Mouse (Mus musculus) MEL (cell line): Measurements from ENCODE around the gene E130114P18Rik. TPM values are rescaled to one million over a fixed set of nuclear protein-coding genes. Genes with fewer than 3 reads are reported as not detected.

Experiments used
- DNase-seq: peaks from one replicate; pipeline ENCODE4 v3.0.0; 2011; ENCODE audit warnings: low read depth, low spot score
- H3K27ac ChIP-seq: 2 replicates; pipeline ENCODE4 v1.5.1; 2012; ENCODE audit warnings: low read depth, mild to moderate bottlenecking, control low read depth, low read length, moderate library complexity; ENCODE audit not compliant: control insufficient read depth
- H3K27me3 ChIP-seq, 2 experiments: fragments of 150-350 bp in 1 of 2; sonication (generic) in 1 of 2; 2 replicates each; pipeline ENCODE4 v1.6.1; 2012; ENCODE audit warnings: low read length in 2 of 2, mild to moderate bottlenecking in 2 of 2, improper control_type of control experiment in 1 of 2, moderate library complexity in 1 of 2; ENCODE audit not compliant: insufficient read depth in 2 of 2, control insufficient read depth in 1 of 2
- H3K36me3 ChIP-seq, 2 experiments: 2 replicates each; pipeline ENCODE4 v1.6.1; 2012 to 2014; ENCODE audit warnings: low read length in 2 of 2, improper control_type of control experiment in 1 of 2, inconsistent platforms in 1 of 2, mild to moderate bottlenecking in 1 of 2; ENCODE audit not compliant: insufficient read depth in 2 of 2, control insufficient read depth in 1 of 2
- H3K4me1 ChIP-seq, 2 experiments: fragments of 150-350 bp in 1 of 2; sonication (generic) in 1 of 2; 2 replicates each; pipeline ENCODE4 v1.6.1; 2012; ENCODE audit warnings: low read length in 2 of 2, improper control_type of control experiment in 1 of 2, mild to moderate bottlenecking in 1 of 2; ENCODE audit not compliant: insufficient read depth in 2 of 2, control insufficient read depth in 1 of 2
- H3K4me3 ChIP-seq, 2 experiments: fragments of 150-350 bp in 1 of 2; sonication (generic) in 1 of 2; 2 replicates each; pipeline ENCODE4 v1.5.1; 2012; ENCODE audit warnings: low read depth in 2 of 2, low read length in 2 of 2, mild to moderate bottlenecking in 2 of 2, moderate library complexity in 2 of 2, control low read depth in 1 of 2, improper control_type of control experiment in 1 of 2; ENCODE audit not compliant: control insufficient read depth in 1 of 2, insufficient read depth in 1 of 2
- H3K79me2 ChIP-seq: 2 replicates; pipeline ENCODE4 v1.6.1; 2012; ENCODE audit warnings: mild to moderate bottlenecking, low read length, moderate library complexity; ENCODE audit not compliant: control insufficient read depth, poor library complexity, insufficient read depth
- H3K9ac ChIP-seq: 2 replicates; pipeline ENCODE4 v1.6.1; 2012; ENCODE audit warnings: low read depth, mild to moderate bottlenecking, control low read depth, low read length, moderate library complexity; ENCODE audit not compliant: control insufficient read depth, poor library complexity, severe bottlenecking
- H3K9me3 ChIP-seq: fragments of 150-350 bp; sonication (generic); replicated peaks from 2 replicates; pipeline ENCODE4 v1.6.1; 2012; ENCODE audit warnings: mild to moderate bottlenecking, low read length, improper control_type of control experiment, moderate library complexity; ENCODE audit not compliant: insufficient read depth
- CHD1 ChIP-seq: IDR thresholded peaks from 2 replicates; pipeline ENCODE4 v1.6.1; 2012; ENCODE audit warnings: low read depth, mild to moderate bottlenecking, inconsistent platforms, low read length, improper control_type of control experiment
- CTCF ChIP-seq, 3 experiments: IDR thresholded peaks in 2 of 3; conservative IDR thresholded peaks in 1 of 3; 2 replicates each; pipeline ENCODE4 v1.5.1; 2011 to 2012; ENCODE audit warnings: low read length in 3 of 3, low read depth in 2 of 3, mild to moderate bottlenecking in 2 of 3, improper control_type of control experiment in 1 of 3, inconsistent platforms in 1 of 3, mixed read lengths in 1 of 3, moderate library complexity in 1 of 3; ENCODE audit not compliant: control insufficient read depth in 1 of 3, insufficient read depth in 1 of 3, poor library complexity in 1 of 3, severe bottlenecking in 1 of 3
- E2F4 ChIP-seq: IDR thresholded peaks from 2 replicates; pipeline ENCODE4 v1.6.1; 2011; ENCODE audit warnings: low read depth, low read length, improper control_type of control experiment, borderline replicate concordance
- ETS1 ChIP-seq: IDR thresholded peaks from 2 replicates; pipeline ENCODE4 v1.6.1; 2012; ENCODE audit warnings: low read depth, mild to moderate bottlenecking, inconsistent platforms, low read length, improper control_type of control experiment, moderate library complexity
- MAFK ChIP-seq: IDR thresholded peaks from 2 replicates; pipeline ENCODE4 v1.6.1; 2011; ENCODE audit warnings: low read depth, mild to moderate bottlenecking, low read length, improper control_type of control experiment, borderline replicate concordance
- MAX ChIP-seq: IDR thresholded peaks from 2 replicates; pipeline ENCODE4 v1.6.1; 2011; ENCODE audit warnings: low read length, improper control_type of control experiment
- MEF2A ChIP-seq: IDR thresholded peaks from 2 replicates; pipeline ENCODE4 v1.6.1; 2014; ENCODE audit warnings: low read depth, mild to moderate bottlenecking, inconsistent platforms, low read length, improper control_type of control experiment; ENCODE audit not compliant: poor library complexity, insufficient replicate concordance, severe bottlenecking; ENCODE audit errors: extremely low read depth
- MYB ChIP-seq: IDR thresholded peaks from 2 replicates; pipeline ENCODE4 v1.6.1; 2011; ENCODE audit warnings: mild to moderate bottlenecking, low read depth, low read length, improper control_type of control experiment
- NRF1 ChIP-seq: IDR thresholded peaks from 2 replicates; pipeline ENCODE4 v1.6.1; 2014; ENCODE audit warnings: low read depth, mild to moderate bottlenecking, inconsistent platforms, low read length, improper control_type of control experiment, moderate library complexity; ENCODE audit not compliant: poor library complexity, insufficient read depth, severe bottlenecking
- RAD21 ChIP-seq: IDR thresholded peaks from 2 replicates; pipeline ENCODE4 v1.6.1; 2011; ENCODE audit warnings: mild to moderate bottlenecking, low read depth, low read length, improper control_type of control experiment
- SIN3A ChIP-seq: IDR thresholded peaks from 2 replicates; pipeline ENCODE4 v1.6.1; 2012; ENCODE audit warnings: low read length, improper control_type of control experiment, inconsistent platforms
- SMC3 ChIP-seq: IDR thresholded peaks from 2 replicates; pipeline ENCODE4 v1.6.1; 2011; ENCODE audit warnings: low read depth, low read length, improper control_type of control experiment
- TBP ChIP-seq: IDR thresholded peaks from 2 replicates; pipeline ENCODE4 v1.8.0; 2011; ENCODE audit warnings: low read depth, low read length, improper control_type of control experiment
- TCF12 ChIP-seq: IDR thresholded peaks from 2 replicates; pipeline ENCODE4 v1.6.1; 2014; ENCODE audit warnings: low read depth, mild to moderate bottlenecking, inconsistent platforms, low read length, improper control_type of control experiment, moderate library complexity
- ZNF384 ChIP-seq: IDR thresholded peaks from 2 replicates; pipeline ENCODE4 v1.6.1; 2012; ENCODE audit warnings: low read depth, mild to moderate bottlenecking, inconsistent platforms, low read length, improper control_type of control experiment
- polyA plus RNA-seq, 2 experiments: library from polyadenylated mRNA; stranded (reverse) in 1 of 2; unstranded in 1 of 2; fragments of >175 nt in 1 of 2; fragments of >200 nt in 1 of 2; gene quantifications; 2 replicates each; pipeline versions ENCODE4 v1.2.1 to v1.2.4; 2012; ENCODE audit warnings: low replicate concordance in 2 of 2, low read depth in 1 of 2; ENCODE audit not compliant: insufficient read length in 2 of 2, insufficient read depth in 1 of 2, missing spikeins in 1 of 2
- total RNA-seq: library from RNA; depleted of rRNA; stranded (reverse); fragments of 300-350 nt; gene quantifications from 2 replicates; pipeline ENCODE4 v1.2.3, GENCODE M21; 2012

E130114P18Rik gene
- total and polyA plus RNA-seq, 3 experiments = not detected

GRCm38 (mm10) chr4:97582064-97582415 is 195.8 kb downstream of the E130114P18Rik start:
- no peak overlapping the region for H3K9ac ChIP-seq
- H3K79me2 ChIP-seq = no peaks in the 10 kb centered on the region
- peaks cover 6 to 9% of the 10 kb centered on the region in 2 experiments; a peak in 3 of 4 replicates for H3K27me3 ChIP-seq
- peaks cover 0 to 7% of the 10 kb centered on the region in 2 experiments; a peak in 2 of 4 replicates for H3K36me3 ChIP-seq
- TF ChIP-seq MYB = no peak
- TF ChIP-seq, all 39 proteins: peak for 0
- peaks cover 3 to 4% of the 10 kb centered on the region in 2 experiments; a peak in 2 of 4 replicates for H3K4me1 ChIP-seq
- no peak overlapping the region for H3K27ac ChIP-seq
- no peaks in the 10 kb centered on the region for H3K9me3 ChIP-seq
- DNase-seq = no peak
- no peak overlapping the region for H3K4me3 ChIP-seq

- TF ChIP-seq TBP = no peak
- TF ChIP-seq MEF2A = no peak
- TF ChIP-seq NRF1 = no peak
- TF ChIP-seq RAD21 = no peak
- TF ChIP-seq CTCF (IDR thresholded peaks at IDR 0.05 in 2 of 3, conservative IDR thresholded peaks at IDR 0.05 in 1 of 3; ENCODE audit: control insufficient read depth in 1 of 3, insufficient read depth in 1 of 3, low read depth in 2 of 3, low read length in 3 of 3, poor library complexity in 1 of 3, severe bottlenecking in 1 of 3) = no peak
- TF ChIP-seq MAFK = no peak
- no peak for TF ChIP-seq ZNF384
- no peak for TF ChIP-seq SMC3
- no peak for TF ChIP-seq SIN3A
- no peak for TF ChIP-seq MAX
- no peak for TF ChIP-seq E2F4
- no peak for TF ChIP-seq TCF12
- TF ChIP-seq CHD1 = no peak
- no peak for TF ChIP-seq ETS1
- Histone ChIP-seq H3K9ac (no peak overlapping the region), H3K79me2 (no peaks in the 10 kb centered on the region)
Measured at GRCm38 (mm10) chr4:97581314-97582063, 196.4 kb downstream of the E130114P18Rik start.

More at GRCm38 (mm10) chr4:97581314-97582063, 196.4 kb downstream of the E130114P18Rik start:
- H3K4me3 ChIP-seq = no peak overlapping the region
- no peak for DNase-seq
- H3K9me3 ChIP-seq = no peaks in the 10 kb centered on the region
- H3K4me1 ChIP-seq = 0 out of 4 replicates have a peak, but pooled peaks cover 0 to 2% of the 10 kb centered on the region in 2 experiments
- peaks cover 6 to 9% of the 10 kb centered on the region in 2 experiments; a peak in 3 of 4 replicates for H3K27me3 ChIP-seq
- no peak overlapping the region for H3K27ac ChIP-seq
- H3K36me3 ChIP-seq = peaks cover 0 to 2% of the 10 kb centered on the region in 2 experiments; a peak in 2 of 4 replicates
